Mouse (Mus musculus) heart, embryonic 13.5 days (tissue): Measurements from ENCODE around the gene Slc24a4. TPM values are rescaled to one million over a fixed set of nuclear protein-coding genes. Genes with fewer than 3 reads are reported as not detected.
A peak's percentile ranks its signal among the peaks of the same experiment; 100 is the strongest.

Source experiments
- ATAC-seq: fragments of 200-750 bp; cut with Nextera tagmentation; 2 replicates; pipeline ENCODE4 v1.8.0; 2017; ENCODE audit warnings: moderate TSS enrichment; ENCODE audit not compliant: insufficient number of reproducible peaks, low FRiP score, low TSS enrichment; ENCODE audit errors: extremely low read depth
- H3K27ac ChIP-seq: fragments of 300-500 bp; sonication (generic); replicated peaks from 2 replicates; pipeline ENCODE4 v1.5.1; 2015; ENCODE audit warnings: moderate library complexity, mild to moderate bottlenecking, inconsistent platforms
- H3K27me3 ChIP-seq: fragments of 300-500 bp; sonication (generic); replicated peaks from 2 replicates; pipeline ENCODE4 v1.6.1; 2015; ENCODE audit warnings: mild to moderate bottlenecking, inconsistent platforms
- H3K36me3 ChIP-seq: fragments of 300-500 bp; sonication (generic); 2 replicates; pipeline ENCODE4 v1.6.1; 2015; ENCODE audit warnings: mild to moderate bottlenecking, inconsistent platforms
- H3K4me1 ChIP-seq: fragments of 300-500 bp; sonication (generic); 2 replicates; pipeline ENCODE4 v1.6.1; 2015; ENCODE audit warnings: inconsistent platforms
- H3K4me2 ChIP-seq: fragments of 300-500 bp; sonication (generic); 2 replicates; pipeline ENCODE4 v1.6.1; 2015; ENCODE audit warnings: inconsistent platforms, mild to moderate bottlenecking, moderate library complexity
- H3K4me3 ChIP-seq: fragments of 300-500 bp; sonication (generic); 2 replicates; pipeline ENCODE4 v1.5.1; 2015; ENCODE audit warnings: moderate library complexity, mild to moderate bottlenecking, inconsistent platforms
- H3K9ac ChIP-seq: fragments of 300-500 bp; sonication (generic); 2 replicates; pipeline ENCODE4 v1.6.1; 2015; ENCODE audit warnings: inconsistent platforms, mild to moderate bottlenecking, moderate library complexity
- H3K9me3 ChIP-seq: fragments of 300-500 bp; sonication (generic); 2 replicates; pipeline ENCODE4 v1.6.1; 2016; ENCODE audit warnings: inconsistent platforms
- WGBS: fragments of 180-500 bp; shearing (Covaris S2); methylation state at CpG from one replicate; pipeline ENCODE4 v1.1.7; 2015; ENCODE audit warnings: mixed read lengths; 5-methylcytosine and 5-hydroxymethylcytosine counted together
- polyA plus RNA-seq: library from polyadenylated mRNA; unstranded; fragments of >200 nt; fragmentation: Nextera tagmentation; extraction: Ambion mirVana; gene quantifications from 2 replicates; pipeline ENCODE4 v1.2.1, GENCODE M21; 2015

The Slc24a4 gene
- polyA plus RNA-seq, 1 experiment from 2014 or later = 2.8 TPM

DNA sequence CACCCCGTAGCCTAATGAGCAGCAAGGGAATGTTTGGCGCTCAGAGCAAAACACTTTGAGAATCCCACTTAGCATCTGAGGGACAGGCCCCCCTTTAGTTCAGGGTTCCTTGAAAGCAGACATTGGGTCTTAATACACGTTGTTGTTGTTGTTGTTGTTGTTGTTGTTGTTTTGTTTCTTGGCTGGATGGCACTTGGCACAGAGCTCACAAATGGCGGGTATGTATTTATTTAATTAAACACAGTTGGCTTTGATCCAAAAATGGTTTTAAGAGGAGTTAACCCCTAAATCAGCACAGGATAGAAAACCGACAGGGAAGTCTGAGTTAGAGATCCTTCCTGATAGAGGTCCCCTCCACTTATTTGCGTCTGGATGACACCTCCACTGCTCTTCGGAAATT, 932 bp upstream of the Slc24a4 start:
- Histone ChIP-seq H3K36me3 (no peaks in the 10 kb centered on the region), H3K4me1 (peaks cover 21% of the 10 kb centered on the region), H3K4me3 (peak overlapping the region; percentile 70), H3K9me3 (no peaks in the 10 kb centered on the region), H3K27ac (no peak overlapping the region), H3K4me2 (peak overlapping the region; percentile 100), H3K9ac (peak overlapping the region; percentile 78), H3K27me3 (peaks cover 60% of the 10 kb centered on the region)
- no peak for ATAC-seq
- WGBS = 14% methylated on average over 7 of the region's 7 CpGs

DNA sequence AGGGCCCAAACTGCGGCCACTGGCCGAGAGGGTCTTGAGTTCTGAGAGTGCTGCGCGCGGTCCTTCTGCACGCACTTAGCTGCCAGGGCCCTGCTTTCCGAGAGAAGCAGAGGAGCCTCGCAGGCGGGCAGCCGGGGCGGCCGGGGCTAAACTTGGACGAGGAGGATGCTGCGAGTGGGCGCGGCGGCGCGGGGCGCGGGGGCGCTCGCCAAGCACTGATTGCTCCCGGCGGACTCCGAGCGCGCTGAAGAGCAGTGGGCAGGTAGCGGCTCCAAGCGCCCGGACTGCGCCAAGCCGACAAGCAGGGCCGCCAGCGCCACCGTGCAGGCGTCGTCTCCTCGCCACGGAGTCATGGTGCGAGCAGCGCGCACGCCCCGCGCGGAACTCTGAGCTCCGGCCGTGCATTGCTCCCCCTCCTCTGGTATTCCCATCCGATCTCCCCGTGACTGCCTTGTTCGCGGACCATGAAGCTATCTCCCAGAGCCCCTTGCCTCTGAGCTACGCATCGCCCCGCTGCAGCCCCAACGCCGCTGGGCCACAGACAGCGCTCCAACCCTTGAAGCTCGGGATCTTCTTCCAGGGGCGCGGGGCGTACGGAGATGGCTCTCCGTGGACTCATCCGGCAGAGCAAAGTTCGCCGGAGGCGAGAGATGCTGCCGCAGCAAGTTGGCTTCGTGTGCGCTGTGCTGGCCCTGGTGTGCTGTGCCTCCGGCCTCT, 416 bp downstream of the Slc24a4 start:
- Histone ChIP-seq H3K9ac (peak overlapping the region; percentile 78), H3K27me3 (peaks cover 69% of the 10 kb centered on the region), H3K4me1 (peaks cover 21% of the 10 kb centered on the region), H3K27ac (0 out of 2 replicates have a peak overlapping the region, but pooled peaks have one; percentile 12), H3K4me2 (peak overlapping the region; percentile 100), H3K36me3 (no peaks in the 10 kb centered on the region), H3K9me3 (no peaks in the 10 kb centered on the region), H3K4me3 (peak overlapping the region; percentile 70)
- under 1% methylated on average over 72 of the region's 73 CpGs for WGBS
- peak; percentile 59; the same call in 1 of the 2 replicates for ATAC-seq

DNA sequence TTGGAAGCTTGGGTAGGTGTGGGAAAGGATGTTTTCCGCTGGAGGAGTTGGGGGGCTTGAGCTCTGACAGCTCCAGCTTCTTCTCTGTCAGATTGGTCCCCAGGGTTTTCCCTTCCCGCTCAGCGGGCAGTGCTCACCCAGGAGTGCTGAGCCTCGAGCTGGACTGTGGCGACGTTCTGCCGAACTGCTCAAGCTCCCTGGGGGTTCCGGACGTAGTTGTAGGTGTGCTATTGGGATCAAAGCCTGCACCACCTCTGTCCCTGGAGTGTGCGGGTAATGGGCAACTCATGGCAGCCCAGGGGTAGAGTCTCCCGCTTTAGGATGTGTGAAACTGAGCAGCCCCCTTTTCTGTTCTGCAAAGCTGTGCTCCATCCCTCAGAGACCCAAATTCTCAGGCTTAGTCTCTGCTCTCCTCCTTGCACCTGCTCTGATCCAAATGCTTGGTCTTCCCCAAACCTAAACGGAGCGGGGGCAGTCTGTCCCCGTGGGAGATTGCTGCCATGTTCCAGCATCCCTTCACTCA, 1.0 kb downstream of the Slc24a4 start:
- WGBS = under 1% methylated on average over 14 of the region's 14 CpGs
- H3K9ac ChIP-seq = peak overlapping the region; percentile 78
- H3K4me3 ChIP-seq = peak overlapping the region; percentile 70
- H3K4me1 ChIP-seq = peaks cover 21% of the 10 kb centered on the region
- H3K27me3 ChIP-seq = peaks cover 70% of the 10 kb centered on the region
- no peaks in the 10 kb centered on the region for H3K9me3 ChIP-seq
- H3K4me2 ChIP-seq = peak overlapping the region; percentile 100
- H3K36me3 ChIP-seq = no peaks in the 10 kb centered on the region
- H3K27ac ChIP-seq = no peak overlapping the region
- ATAC-seq = no peak

DNA sequence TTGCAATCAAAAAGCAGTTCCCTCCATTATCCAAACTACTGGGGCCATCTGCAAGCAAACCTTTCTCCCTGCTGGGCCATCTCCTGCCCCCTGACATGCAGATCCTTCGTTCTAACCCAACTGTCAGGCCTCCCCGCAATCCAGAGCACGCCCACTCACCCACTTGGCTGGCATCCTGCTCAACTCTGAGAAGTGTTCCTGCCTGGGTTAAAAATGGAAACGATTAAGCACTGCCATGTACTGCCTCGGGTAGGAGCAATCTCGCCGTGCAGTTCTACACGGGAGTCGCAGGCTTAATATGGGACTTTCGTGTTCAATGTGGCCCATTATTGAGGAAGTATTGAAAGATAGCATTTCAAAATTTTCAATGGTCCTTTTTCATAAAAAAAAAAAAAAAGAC, 11.2 kb downstream of the Slc24a4 start:
- ATAC-seq = no peak
- H3K27me3 ChIP-seq = no peaks in the 10 kb centered on the region
- 47% methylated on average over 10 of the region's 10 CpGs for WGBS
- no peak overlapping the region for H3K4me3 ChIP-seq
- peak overlapping the region; percentile 37; the same call in 1 of the 2 replicates for H3K27ac ChIP-seq
- H3K4me1 ChIP-seq = peaks cover 18% of the 10 kb centered on the region
- H3K36me3 ChIP-seq = no peaks in the 10 kb centered on the region
- H3K9ac ChIP-seq = no peak overlapping the region
- no peaks in the 10 kb centered on the region for H3K9me3 ChIP-seq
- 0 out of 2 replicates have a peak overlapping the region, but pooled peaks have one; percentile 3 for H3K4me2 ChIP-seq

DNA sequence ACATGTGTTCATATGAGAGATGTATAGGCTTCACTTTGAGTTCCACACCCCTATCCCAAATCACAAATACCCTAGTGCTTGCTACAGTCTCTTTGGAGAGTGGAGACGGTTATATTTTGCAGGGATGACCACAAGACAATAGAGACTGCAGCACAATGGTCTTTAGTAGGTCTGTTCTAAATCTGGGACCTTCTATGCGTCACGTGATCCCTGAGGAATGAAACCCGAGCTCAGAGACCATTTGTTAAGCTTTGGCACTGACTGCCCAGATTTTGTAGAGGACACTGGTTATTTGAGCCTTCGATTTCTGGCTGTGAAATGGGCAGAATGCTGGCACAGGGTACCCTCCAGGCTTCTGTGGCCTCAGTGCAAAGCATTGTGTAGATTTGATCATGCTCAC, 12.8 kb downstream of the Slc24a4 start:
- Histone ChIP-seq H3K4me1 (peaks cover 18% of the 10 kb centered on the region), H3K4me2 (no peak overlapping the region), H3K36me3 (no peaks in the 10 kb centered on the region), H3K27ac (no peak overlapping the region), H3K9ac (no peak overlapping the region), H3K27me3 (no peaks in the 10 kb centered on the region), H3K4me3 (no peak overlapping the region), H3K9me3 (no peaks in the 10 kb centered on the region)
- 57% methylated on average over 5 of the region's 5 CpGs for WGBS
- ATAC-seq = no peak

DNA sequence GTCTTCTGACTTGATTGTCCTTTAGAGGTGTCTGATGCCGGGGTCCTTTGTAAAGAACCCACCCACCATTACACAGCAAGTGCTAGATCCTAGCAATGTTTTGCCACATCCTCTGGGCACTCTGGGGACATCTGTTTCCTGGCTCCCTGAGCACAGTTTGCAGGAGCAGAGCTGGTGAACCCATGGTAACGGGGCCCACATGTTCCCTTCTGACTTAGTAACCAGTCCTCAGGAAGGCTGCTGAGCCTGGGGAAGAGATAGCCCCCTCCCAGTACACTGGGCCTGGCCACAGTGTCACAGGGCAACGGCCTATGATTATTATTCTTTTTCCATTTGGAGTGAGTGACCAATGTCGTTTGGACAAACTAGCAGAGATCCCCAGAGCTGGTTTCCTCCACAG, 19.1 kb downstream of the Slc24a4 start:
- no peaks in the 10 kb centered on the region for H3K4me1 ChIP-seq
- WGBS = 50% methylated on average over 4 of the region's 4 CpGs
- H3K36me3 ChIP-seq = no peaks in the 10 kb centered on the region
- H3K4me2 ChIP-seq = no peak overlapping the region
- no peak overlapping the region for H3K27ac ChIP-seq
- no peaks in the 10 kb centered on the region for H3K9me3 ChIP-seq
- H3K4me3 ChIP-seq = no peak overlapping the region
- H3K27me3 ChIP-seq = no peaks in the 10 kb centered on the region
- H3K9ac ChIP-seq = no peak overlapping the region
- ATAC-seq = no peak

DNA sequence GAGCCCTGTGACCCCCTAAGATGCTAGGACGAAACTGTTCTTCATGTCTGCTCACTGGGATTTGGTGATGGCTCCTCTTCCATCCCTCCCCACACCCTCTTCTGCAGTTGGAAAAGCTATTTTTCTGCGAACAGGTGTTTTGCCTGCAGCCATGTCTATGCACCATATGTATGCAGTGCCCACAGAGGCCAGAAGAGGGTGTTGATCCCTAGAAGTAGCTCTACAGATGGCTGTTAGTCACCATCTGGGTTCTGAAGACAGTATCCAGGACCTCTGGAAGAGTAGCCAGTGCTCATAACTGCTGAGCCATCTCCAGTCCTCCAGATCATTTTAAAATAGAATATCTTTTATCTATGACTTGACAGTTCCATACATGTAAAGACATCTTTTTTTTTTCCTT, 20.2 kb downstream of the Slc24a4 start:
- Histone ChIP-seq H3K4me2 (no peak overlapping the region), H3K27me3 (no peaks in the 10 kb centered on the region), H3K4me1 (no peaks in the 10 kb centered on the region), H3K9me3 (no peaks in the 10 kb centered on the region), H3K36me3 (no peaks in the 10 kb centered on the region), H3K4me3 (no peak overlapping the region), H3K9ac (no peak overlapping the region), H3K27ac (no peak overlapping the region)
- 75% methylated on average over 2 of the region's 2 CpGs for WGBS
- no peak for ATAC-seq

DNA sequence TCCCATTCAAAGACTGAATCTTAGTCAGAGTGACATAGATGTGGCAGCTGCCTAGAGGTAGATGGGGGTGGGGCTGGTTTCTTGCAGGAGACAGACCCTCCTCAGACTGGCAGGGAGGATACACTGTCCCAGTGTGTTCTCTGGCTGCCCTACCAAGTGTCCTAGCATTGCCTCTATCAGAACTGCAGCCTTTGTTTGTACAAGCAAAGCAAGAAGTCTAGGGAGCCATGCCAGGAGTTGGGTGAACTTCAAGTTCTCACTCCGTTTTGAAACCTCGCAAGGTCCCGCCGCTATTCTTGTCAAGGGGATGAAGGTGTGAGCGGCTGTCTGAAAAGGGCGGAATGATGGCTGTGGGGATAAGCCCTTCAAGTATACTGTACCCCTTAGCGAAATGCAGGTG, 22.7 kb downstream of the Slc24a4 start:
- no peak overlapping the region for H3K9ac ChIP-seq
- WGBS = 80% methylated on average over 7 of the region's 7 CpGs
- no peaks in the 10 kb centered on the region for H3K27me3 ChIP-seq
- H3K36me3 ChIP-seq = no peaks in the 10 kb centered on the region
- no peak overlapping the region for H3K4me3 ChIP-seq
- peaks cover 5% of the 10 kb centered on the region for H3K4me1 ChIP-seq
- H3K4me2 ChIP-seq = no peak overlapping the region
- H3K9me3 ChIP-seq = no peaks in the 10 kb centered on the region
- H3K27ac ChIP-seq = no peak overlapping the region
- ATAC-seq = no peak

DNA sequence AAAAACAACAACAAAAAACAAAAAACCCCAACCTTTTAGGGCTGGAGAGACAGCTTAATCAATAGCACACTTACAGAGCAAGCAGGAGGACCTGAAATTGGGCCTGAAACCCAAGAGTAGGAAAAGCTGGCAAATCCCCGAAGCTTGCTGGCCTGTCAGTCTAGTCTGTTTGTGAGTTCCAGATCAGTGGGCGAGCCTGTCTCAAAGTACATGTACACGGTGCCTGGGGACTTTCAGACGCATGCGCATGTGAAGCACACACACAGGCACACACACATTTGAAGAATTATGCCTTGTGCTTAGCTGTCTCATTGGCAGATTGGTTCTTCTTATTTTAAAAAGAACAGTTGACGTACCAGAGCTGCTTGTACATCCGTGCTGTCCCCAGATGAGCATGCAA, 25.3 kb downstream of the Slc24a4 start:
- no peak overlapping the region for H3K9ac ChIP-seq
- no peaks in the 10 kb centered on the region for H3K9me3 ChIP-seq
- WGBS = 86% methylated on average over 7 of the region's 7 CpGs
- H3K36me3 ChIP-seq = no peaks in the 10 kb centered on the region
- no peaks in the 10 kb centered on the region for H3K27me3 ChIP-seq
- no peak overlapping the region for H3K4me2 ChIP-seq
- no peak overlapping the region for H3K4me3 ChIP-seq
- no peak overlapping the region for H3K27ac ChIP-seq
- peaks cover 18% of the 10 kb centered on the region for H3K4me1 ChIP-seq
- no peak for ATAC-seq

DNA sequence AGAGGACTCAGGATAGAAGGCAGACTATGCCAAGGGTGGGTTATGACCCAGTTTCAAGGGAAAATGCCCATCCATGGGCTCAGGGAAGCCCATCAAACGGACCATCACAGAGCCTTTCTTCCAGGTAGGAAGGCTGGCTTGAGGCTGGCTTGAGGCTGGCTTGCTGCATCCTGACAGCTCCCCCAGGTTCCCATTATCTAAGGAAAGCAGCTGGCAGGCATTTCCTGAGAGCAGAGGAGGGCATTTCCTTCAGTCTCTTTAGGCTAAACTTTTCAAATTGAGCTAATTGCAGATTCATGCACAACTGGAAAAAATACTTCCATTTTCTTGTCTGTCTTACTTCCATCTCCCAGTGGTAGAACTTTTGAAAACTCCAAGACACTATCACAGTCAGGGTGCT, 26.3 kb downstream of the Slc24a4 start:
- 33% methylated on average over 1 of the region's 1 CpGs for WGBS
- no peak overlapping the region for H3K4me3 ChIP-seq
- H3K4me2 ChIP-seq = no peak overlapping the region
- H3K9ac ChIP-seq = no peak overlapping the region
- ATAC-seq = no peak
- peak overlapping the region; percentile 40; the same call in 1 of the 2 replicates for H3K27ac ChIP-seq
- H3K36me3 ChIP-seq = no peaks in the 10 kb centered on the region
- H3K4me1 ChIP-seq = peaks cover 19% of the 10 kb centered on the region
- no peaks in the 10 kb centered on the region for H3K9me3 ChIP-seq
- H3K27me3 ChIP-seq = no peaks in the 10 kb centered on the region

DNA sequence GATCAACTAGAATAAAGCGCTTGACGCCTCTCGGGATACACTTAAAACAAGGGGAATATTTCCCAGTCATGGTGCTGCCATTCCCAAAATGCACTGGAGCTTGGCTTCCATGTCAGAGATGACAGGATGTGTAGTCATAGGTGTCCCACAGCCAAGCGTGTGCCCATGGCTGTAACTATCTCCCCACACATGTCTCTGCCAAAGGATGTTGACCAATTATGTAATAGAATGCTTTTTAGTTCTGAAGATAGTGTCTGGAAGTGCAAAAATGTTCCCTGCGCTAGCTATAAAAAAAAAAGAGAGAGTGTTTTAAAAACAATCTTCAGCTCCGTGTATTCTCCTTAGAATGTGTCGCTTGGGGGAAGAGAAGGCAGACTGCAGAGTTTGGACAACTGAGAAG, 36.1 kb downstream of the Slc24a4 start:
- WGBS = 77% methylated on average over 7 of the region's 7 CpGs
- H3K9me3 ChIP-seq = no peaks in the 10 kb centered on the region
- H3K36me3 ChIP-seq = no peaks in the 10 kb centered on the region
- H3K4me1 ChIP-seq = peaks cover 20% of the 10 kb centered on the region
- no peak for ATAC-seq
- no peak overlapping the region for H3K4me3 ChIP-seq
- H3K9ac ChIP-seq = no peak overlapping the region
- H3K4me2 ChIP-seq = no peak overlapping the region
- H3K27ac ChIP-seq = no peak overlapping the region
- H3K27me3 ChIP-seq = no peaks in the 10 kb centered on the region

DNA sequence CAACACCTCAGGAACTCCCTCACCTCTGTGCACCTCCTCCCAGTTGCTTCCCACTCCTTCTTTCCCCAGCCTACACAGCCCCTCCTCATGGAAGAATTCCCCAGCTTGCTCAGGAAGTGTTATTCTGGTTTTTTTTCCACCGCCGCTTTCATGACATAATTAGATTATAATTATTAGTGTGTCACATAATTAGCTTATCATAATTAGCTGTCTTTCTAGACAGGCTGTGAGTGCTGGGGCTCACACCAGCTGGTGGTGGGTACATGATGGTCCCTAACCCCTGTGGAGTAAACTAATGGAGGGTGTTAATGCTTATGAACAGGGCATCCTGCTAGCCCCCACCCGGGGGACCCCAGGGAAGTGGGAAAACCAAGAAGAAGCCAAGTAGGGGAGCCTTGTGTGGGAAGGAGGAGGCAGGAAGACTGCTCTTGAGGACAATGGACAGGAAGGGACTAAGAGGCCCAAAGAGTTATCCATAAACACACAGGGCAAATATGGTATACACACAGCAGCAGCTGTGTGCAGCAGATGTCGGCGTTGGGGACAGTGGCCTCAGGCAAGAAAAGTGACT, 38.2 kb downstream of the Slc24a4 start:
- Histone ChIP-seq H3K27me3 (no peaks in the 10 kb centered on the region), H3K9ac (no peak overlapping the region), H3K9me3 (no peaks in the 10 kb centered on the region), H3K27ac (peak overlapping the region; percentile 75), H3K36me3 (no peaks in the 10 kb centered on the region), H3K4me3 (no peak overlapping the region), H3K4me2 (no peak overlapping the region), H3K4me1 (peaks cover 20% of the 10 kb centered on the region)
- 39% methylated on average over 5 of the region's 5 CpGs for WGBS
- ATAC-seq = no peak
